Mouse (Mus musculus) G1E (cell line): ENCODE measurements around the gene Arhgdia. TPM values are rescaled to one million over a fixed set of nuclear protein-coding genes. Genes with fewer than 3 reads are reported as not detected.
A peak's percentile ranks its signal among the peaks of the same experiment; 100 is the strongest.

Source experiments
- ATAC-seq: 2 replicates; pipeline ENCODE4 v1.8.0; 2016; ENCODE audit warnings: mild to moderate bottlenecking; ENCODE audit not compliant: insufficient number of reproducible peaks, poor library complexity, low FRiP score, severe bottlenecking; ENCODE audit errors: extremely low read depth
- DNase-seq: peaks from one replicate; pipeline ENCODE4 v3.0.0; 2012; ENCODE audit warnings: low spot score
- H3K27me3 ChIP-seq: 2 replicates; pipeline ENCODE4 v1.6.1; 2012; ENCODE audit warnings: mild to moderate bottlenecking, low read length, inconsistent platforms; ENCODE audit not compliant: insufficient read depth
- H3K36me3 ChIP-seq: replicated peaks from 2 replicates; pipeline ENCODE3; 2012; ENCODE audit warnings: mild to moderate bottlenecking, inconsistent platforms
- H3K4me1 ChIP-seq: 2 replicates; pipeline ENCODE4 v1.6.1; 2012; ENCODE audit warnings: low read depth, low read length, inconsistent platforms, mixed read lengths; ENCODE audit not compliant: insufficient read depth
- H3K4me3 ChIP-seq: 2 replicates; pipeline ENCODE4 v1.5.1; 2012; ENCODE audit warnings: low read depth, mild to moderate bottlenecking, inconsistent platforms, low read length, moderate library complexity, mixed read lengths
- H3K9me3 ChIP-seq: replicated peaks from 2 replicates; pipeline ENCODE4 v1.6.1; 2012; ENCODE audit warnings: inconsistent platforms
- CTCF ChIP-seq: IDR thresholded peaks from 2 replicates; pipeline ENCODE4 v1.5.1; 2012; ENCODE audit warnings: low read depth, low read length, inconsistent platforms, mixed read lengths
- GATA1 ChIP-seq: IDR thresholded peaks from 2 replicates; pipeline ENCODE4 v1.6.1; 2012; ENCODE audit warnings: borderline replicate concordance, low read length, inconsistent platforms, mixed read lengths
- GATA2 ChIP-seq: IDR thresholded peaks from 2 replicates; pipeline ENCODE4 v1.6.1; 2012; ENCODE audit warnings: low read depth, low read length, inconsistent platforms, borderline replicate concordance
- POLR2AphosphoS5 ChIP-seq: IDR thresholded peaks from 2 replicates; pipeline ENCODE4 v1.6.1; 2012; ENCODE audit warnings: low read depth, low read length, inconsistent platforms; ENCODE audit not compliant: insufficient replicate concordance
- TAL1 ChIP-seq: conservative IDR thresholded peaks from 2 replicates; pipeline ENCODE4 v1.6.1; 2012; ENCODE audit warnings: low read depth, low read length, inconsistent platforms, mixed read lengths
- polyA plus RNA-seq: library from polyadenylated mRNA; stranded (reverse); fragments of >175 nt; gene quantifications from 2 replicates; pipeline ENCODE4 v1.2.3, GENCODE M21; 2012
- total RNA-seq, 2 experiments: library from RNA; stranded (forward) in 1 of 2; stranded (reverse) in 1 of 2; fragments of 200-1000 nt in 1 of 2; fragments of >200 nt in 1 of 2; fragmentation: Nextera tagmentation in 1 of 2; gene quantifications; 2 replicates each; pipeline ENCODE4 v1.2.3; 2014 to 2017

Arhgdia gene
- total and polyA plus RNA-seq, 3 experiments = 155 to 1,000 (median 354) TPM

DNA sequence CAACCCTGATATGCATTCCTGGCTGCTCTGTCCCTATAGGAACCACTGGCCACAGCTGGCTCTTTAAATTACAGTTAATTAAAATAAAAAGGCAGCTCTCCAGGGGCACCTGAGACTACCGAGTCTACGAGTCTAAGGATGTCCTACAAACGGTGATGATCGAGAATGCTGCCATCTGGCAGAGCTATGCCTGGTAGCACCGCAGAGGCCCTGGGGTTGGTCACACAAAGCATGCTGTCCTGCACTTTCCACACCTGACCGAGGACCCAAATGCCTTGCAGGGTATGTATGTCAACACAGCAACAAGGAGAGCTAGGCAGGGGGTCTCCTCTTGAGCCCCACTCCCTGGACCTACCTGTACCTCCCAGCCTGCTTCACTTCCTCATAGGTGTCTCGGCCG, 32.6 kb upstream of the Arhgdia start:
- TF ChIP-seq CTCF (no peak), TAL1 (no peak), GATA2 (no peak), POLR2AphosphoS5 (no peak), GATA1 (no peak)
- Histone ChIP-seq H3K4me1 (peaks cover 82% of the 10 kb centered on the region), H3K4me3 (no peak overlapping the region), H3K27me3 (peaks cover 2% of the 10 kb centered on the region; the same call in 1 of the 2 replicates), H3K36me3 (peaks cover 90% of the 10 kb centered on the region), H3K9me3 (peaks cover 4% of the 10 kb centered on the region; the same call in 1 of the 2 replicates)
- no peak for DNase-seq
- ATAC-seq = no peak

DNA sequence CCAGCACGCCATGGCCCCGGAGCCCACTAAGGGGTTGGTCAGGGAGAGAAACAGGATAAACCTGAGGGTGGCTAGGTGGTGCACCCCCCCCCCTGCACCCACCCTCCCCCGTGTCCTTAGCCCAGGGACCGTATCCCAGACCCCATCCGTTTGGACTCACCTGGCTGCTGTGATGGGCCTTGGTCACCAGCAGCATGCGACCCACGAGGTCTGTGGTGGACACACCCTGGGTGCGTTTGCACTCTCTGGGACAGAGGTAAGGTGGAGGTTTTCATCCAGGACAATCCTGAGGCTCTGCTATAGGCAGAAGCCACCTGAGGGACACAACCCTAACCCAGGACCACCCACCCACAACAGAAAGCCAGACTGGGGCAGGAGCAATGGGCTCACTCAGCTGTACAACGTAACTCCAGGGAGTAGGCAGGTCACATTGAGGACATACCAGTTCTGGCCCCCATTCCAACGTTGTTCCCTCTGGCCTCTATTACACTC, 32.1 kb upstream of the Arhgdia start:
- Histone ChIP-seq H3K4me1 (peaks cover 82% of the 10 kb centered on the region), H3K36me3 (peaks cover 90% of the 10 kb centered on the region), H3K27me3 (peaks cover 2% of the 10 kb centered on the region; the same call in 1 of the 2 replicates), H3K9me3 (peaks cover 2% of the 10 kb centered on the region; the same call in 1 of the 2 replicates), H3K4me3 (no peak overlapping the region)
- DNase-seq = no peak
- no peak for TF ChIP-seq POLR2AphosphoS5
- no peak for TF ChIP-seq TAL1
- no peak for TF ChIP-seq GATA2
- TF ChIP-seq GATA1 = no peak
- no peak for TF ChIP-seq CTCF
- ATAC-seq = no peak

DNA sequence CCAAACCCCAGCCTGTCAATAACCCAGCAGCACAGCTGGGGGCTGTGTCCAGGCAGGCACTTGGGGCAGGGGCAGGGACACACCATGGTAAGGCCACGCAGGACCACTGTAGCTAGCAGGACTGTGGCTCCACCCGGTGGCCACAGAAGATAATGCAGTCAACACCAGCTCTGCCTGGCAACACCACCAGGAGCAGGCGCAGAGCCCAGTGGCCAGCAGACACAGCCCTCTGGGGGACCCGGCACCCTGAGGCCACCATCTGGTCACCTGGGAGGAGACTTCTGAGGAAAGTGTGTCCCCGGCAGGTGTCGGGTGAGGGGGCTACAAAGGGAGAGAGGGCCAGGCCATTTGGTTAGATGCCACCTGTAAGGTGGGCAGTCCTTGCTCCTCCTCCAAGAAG, 31.3 kb upstream of the Arhgdia start:
- H3K36me3 ChIP-seq = peaks cover 90% of the 10 kb centered on the region
- peak; percentile 83 for TF ChIP-seq CTCF
- no peak for TF ChIP-seq GATA2
- H3K4me1 ChIP-seq = peaks cover 80% of the 10 kb centered on the region
- H3K27me3 ChIP-seq = peaks cover 2% of the 10 kb centered on the region; the same call in 1 of the 2 replicates
- ATAC-seq (no peak), DNase-seq (no peak)
- H3K9me3 ChIP-seq = no peaks in the 10 kb centered on the region
- H3K4me3 ChIP-seq = no peak overlapping the region

DNA sequence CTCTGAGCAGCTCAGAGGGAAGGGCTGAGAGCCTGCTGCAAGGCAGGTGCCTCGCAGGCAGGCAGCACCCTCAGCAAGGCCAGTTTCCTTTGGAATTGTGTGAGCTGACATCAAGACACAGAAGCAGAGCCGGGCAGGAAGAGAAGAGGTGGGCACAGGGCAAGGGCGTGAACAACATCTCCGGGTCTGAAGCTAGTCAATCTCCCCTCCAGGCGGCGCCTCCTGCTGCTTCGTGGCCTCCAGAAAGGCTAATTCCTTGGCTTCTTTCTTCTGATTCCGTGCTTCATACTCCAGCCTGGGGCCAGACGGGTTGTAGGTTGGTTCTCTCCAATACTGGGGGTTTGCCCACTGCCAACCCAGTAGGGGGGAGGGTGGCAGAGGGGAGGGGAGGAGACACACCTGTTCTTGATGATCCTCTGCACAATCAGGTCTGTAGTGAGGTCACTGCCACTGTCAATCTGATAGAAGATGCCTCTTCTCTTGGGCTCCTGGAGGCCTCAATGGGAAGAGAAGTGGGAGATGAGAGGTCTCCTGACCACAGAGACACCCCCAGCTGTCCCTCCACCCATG, 29.1 kb upstream of the Arhgdia start:
- no peaks in the 10 kb centered on the region for H3K9me3 ChIP-seq
- DNase-seq (no peak), ATAC-seq (no peak)
- H3K4me1 ChIP-seq = peaks cover 61% of the 10 kb centered on the region
- H3K27me3 ChIP-seq = peaks cover 2% of the 10 kb centered on the region; the same call in 1 of the 2 replicates
- H3K4me3 ChIP-seq = no peak overlapping the region
- TF ChIP-seq GATA2 = no peak
- no peak for TF ChIP-seq TAL1
- no peak for TF ChIP-seq CTCF
- no peak for TF ChIP-seq POLR2AphosphoS5
- TF ChIP-seq GATA1 = no peak
- H3K36me3 ChIP-seq = peaks cover 99% of the 10 kb centered on the region

DNA sequence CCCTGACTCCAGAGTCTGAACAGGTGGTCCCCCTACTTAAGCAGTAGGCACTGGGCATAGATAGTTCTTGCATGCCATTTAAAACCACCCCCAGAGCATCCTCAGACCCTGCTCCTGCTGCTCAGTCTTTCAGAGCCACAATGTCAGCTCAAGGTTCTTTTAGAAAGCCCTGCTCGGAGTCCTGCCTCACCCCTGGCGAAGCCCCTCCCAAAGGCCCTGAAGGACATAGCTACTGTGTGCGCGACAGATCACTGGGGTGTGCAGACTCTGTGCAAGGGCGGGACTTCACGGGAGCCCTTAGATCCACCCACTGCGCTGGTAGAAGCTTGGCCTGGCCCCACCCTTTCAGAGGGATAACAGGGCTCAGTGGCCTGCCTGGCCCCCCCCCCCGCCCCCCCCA, 27.8 kb upstream of the Arhgdia start:
- ATAC-seq (peak; percentile 52; the same call in 1 of the 2 replicates), DNase-seq (no peak)
- Histone ChIP-seq H3K4me1 (peaks cover 52% of the 10 kb centered on the region), H3K27me3 (peaks cover 2% of the 10 kb centered on the region; the same call in 1 of the 2 replicates), H3K4me3 (no peak overlapping the region), H3K36me3 (peaks cover 99% of the 10 kb centered on the region), H3K9me3 (no peaks in the 10 kb centered on the region)
- TF ChIP-seq TAL1 = no peak
- TF ChIP-seq GATA2 = no peak
- no peak for TF ChIP-seq GATA1
- no peak for TF ChIP-seq CTCF
- no peak for TF ChIP-seq POLR2AphosphoS5

DNA sequence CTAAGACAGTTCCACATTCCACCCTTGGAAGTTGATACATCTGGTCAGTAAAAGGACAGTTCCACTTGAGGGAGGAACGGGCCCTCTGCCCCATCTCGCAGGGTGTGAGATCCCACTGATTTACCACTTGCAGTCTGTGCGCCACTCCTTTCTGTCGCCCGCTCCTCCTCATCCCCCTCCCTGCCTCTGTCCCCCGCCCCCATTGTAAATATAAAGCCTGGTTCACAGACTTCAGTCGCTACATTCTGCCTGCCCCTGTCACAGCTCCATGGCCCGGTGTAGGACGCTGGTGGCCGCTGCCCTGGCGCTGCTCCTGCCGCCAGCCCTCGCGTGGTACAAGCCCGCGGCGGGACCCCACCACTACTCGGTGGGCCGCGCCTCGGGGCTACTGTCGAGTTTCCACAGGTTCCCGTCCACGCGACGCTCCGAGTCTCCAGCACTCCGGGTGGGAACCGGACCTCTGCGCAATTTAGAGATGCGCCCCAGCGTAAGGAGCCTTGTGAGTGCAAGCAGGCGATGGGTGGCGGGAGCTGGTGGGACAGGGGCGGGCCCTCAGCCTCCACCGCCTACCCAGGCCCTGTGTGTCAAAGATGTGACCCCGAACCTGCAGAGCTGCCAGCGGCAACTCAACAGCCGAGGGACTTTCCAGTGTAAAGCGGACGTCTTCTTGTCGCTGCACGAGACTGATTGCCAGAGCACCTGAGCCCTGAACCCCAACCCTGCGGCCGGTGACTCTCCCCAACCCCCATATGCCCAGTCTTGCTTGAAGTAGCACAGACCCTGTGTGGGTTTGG, 27.0 kb upstream of the Arhgdia start, which contains the start of gene Npb:
Npb (plus strand) TSS at position 237 of the 794 bp plus-strand sequence.
- no peak within 1 kb of the TSS for H3K4me3 ChIP-seq
- no peak for ATAC-seq
- TF ChIP-seq GATA1 = no peak
- no peak for TF ChIP-seq POLR2AphosphoS5
- TF ChIP-seq GATA2 = no peak
- TF ChIP-seq TAL1 = no peak
- no peak for TF ChIP-seq CTCF
- DNase-seq = no peak
- H3K9me3 ChIP-seq = no peaks in the 10 kb centered on the region
- peaks cover 99% of the 10 kb centered on the region for H3K36me3 ChIP-seq
- H3K27me3 ChIP-seq = peaks cover 2% of the 10 kb centered on the region; the same call in 1 of the 2 replicates
- H3K4me1 ChIP-seq = peaks cover 51% of the 10 kb centered on the region
